Mouse (Mus musculus) midbrain, embryonic 14.5 days (tissue): ENCODE results near the gene Fam198a. TPM values are rescaled to one million over a fixed set of nuclear protein-coding genes. Genes with fewer than 3 reads are reported as not detected.

ENCODE experiments used
- ATAC-seq: fragments of 200-750 bp; cut with Nextera tagmentation; 2 replicates; pipeline ENCODE4 v1.8.0; 2017; ENCODE audit warnings: moderate number of reproducible peaks, moderate library complexity; ENCODE audit not compliant: low FRiP score, low TSS enrichment
- DNase-seq: peaks from one replicate; pipeline ENCODE4 v3.0.0-alpha.2; 2015
- H3K27ac ChIP-seq: fragments of 300-500 bp; sonication (generic); replicated peaks from 2 replicates; pipeline ENCODE4 v1.5.1; 2014; ENCODE audit warnings: mild to moderate bottlenecking, low read depth, low read length, moderate library complexity
- H3K27me3 ChIP-seq: fragments of 300-500 bp; sonication (generic); 2 replicates; pipeline ENCODE4 v1.6.1; 2014; ENCODE audit warnings: low read length, control low read depth, mixed read lengths; ENCODE audit not compliant: control insufficient read depth, insufficient read depth
- H3K36me3 ChIP-seq: fragments of 300-500 bp; sonication (generic); 2 replicates; pipeline ENCODE4 v1.6.1; 2014; ENCODE audit warnings: low read length, control low read depth; ENCODE audit not compliant: control insufficient read depth, insufficient read depth
- H3K4me1 ChIP-seq: fragments of 300-500 bp; sonication (generic); 2 replicates; pipeline ENCODE4 v1.6.1; 2014; ENCODE audit warnings: mild to moderate bottlenecking, antibody characterized with exemption, low read length, control low read depth; ENCODE audit not compliant: control insufficient read depth, insufficient read depth
- H3K4me2 ChIP-seq: fragments of 300-500 bp; sonication (generic); 2 replicates; pipeline ENCODE4 v1.6.1; 2014; ENCODE audit warnings: mild to moderate bottlenecking, low read length, moderate library complexity
- H3K4me3 ChIP-seq: fragments of 300-500 bp; sonication (generic); replicated peaks from 2 replicates; pipeline ENCODE4 v1.5.1; 2014; ENCODE audit warnings: low read depth, low read length
- H3K9ac ChIP-seq: fragments of 300-500 bp; sonication (generic); replicated peaks from 2 replicates; pipeline ENCODE4 v1.6.1; 2014; ENCODE audit warnings: mild to moderate bottlenecking, low read length, moderate library complexity
- H3K9me3 ChIP-seq: fragments of 300-500 bp; sonication (generic); 2 replicates; pipeline ENCODE4 v1.6.1; 2016; ENCODE audit warnings: low read length, control low read depth, mixed read lengths; ENCODE audit not compliant: control insufficient read depth
- WGBS: fragments of 180-500 bp; shearing (Covaris S2); extraction: QIAGEN DNeasy Blood & Tissue Kit; methylation state at CpG from one replicate; pipeline ENCODE4 v1.1.7; 2014; 5-methylcytosine and 5-hydroxymethylcytosine counted together
- polyA plus RNA-seq: library from polyadenylated mRNA; unstranded; fragments of >200 nt; fragmentation: Nextera tagmentation; extraction: Ambion mirVana; gene quantifications from 2 replicates; pipeline ENCODE4 v1.2.1, GENCODE M21; 2014

Fam198a gene
- polyA plus RNA-seq, 1 experiment from 2014 or later = 0.80 TPM

GRCm38 (mm10) chr9:121982214-121982613, 31.4 kb downstream of the Fam198a start:
- no peak overlapping the region for H3K4me3 ChIP-seq
- H3K9ac ChIP-seq = no peak overlapping the region
- H3K4me1 ChIP-seq = peaks cover 4% of the 10 kb centered on the region; the same call in 1 of the 2 replicates
- no peak for ATAC-seq
- no peaks in the 10 kb centered on the region for H3K27me3 ChIP-seq
- no peak overlapping the region for H3K4me2 ChIP-seq
- DNase-seq = no peak
- peaks cover 21% of the 10 kb centered on the region for H3K36me3 ChIP-seq
- H3K27ac ChIP-seq = no peak overlapping the region
- H3K9me3 ChIP-seq = no peaks in the 10 kb centered on the region
- WGBS = 95% methylated on average over 22 of the region's 22 CpGs

GRCm38 (mm10) chr9:121982665-121983064, 31.9 kb downstream of the Fam198a start:
- Histone ChIP-seq H3K4me2 (no peak overlapping the region), H3K27ac (no peak overlapping the region), H3K27me3 (no peaks in the 10 kb centered on the region), H3K4me1 (peaks cover 4% of the 10 kb centered on the region; the same call in 1 of the 2 replicates), H3K36me3 (peaks cover 21% of the 10 kb centered on the region), H3K9me3 (no peaks in the 10 kb centered on the region), H3K4me3 (no peak overlapping the region), H3K9ac (no peak overlapping the region)
- 89% methylated on average over 15 of the region's 15 CpGs for WGBS
- DNase-seq = no peak
- ATAC-seq = no peak

DNA sequence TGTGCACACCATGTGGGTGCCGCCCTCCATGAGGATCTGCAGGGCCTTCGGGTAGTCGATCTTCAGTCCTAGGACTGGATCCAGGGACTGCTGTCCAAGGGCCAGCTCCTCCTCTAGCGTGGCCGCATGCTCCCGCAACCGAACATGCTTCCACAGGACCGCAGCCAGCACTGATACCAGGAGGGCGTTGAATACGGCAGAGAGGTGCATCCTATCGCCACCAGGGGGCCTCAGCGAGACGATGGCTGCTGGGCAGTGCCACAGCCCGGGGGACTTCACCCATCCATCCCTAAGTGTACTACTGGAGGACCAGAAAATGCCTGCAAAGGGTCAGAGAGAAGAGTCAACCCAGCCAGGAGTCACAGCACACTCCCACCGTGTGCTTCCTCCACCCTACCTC, 32.7 kb downstream of the Fam198a start:
- H3K27me3 ChIP-seq = no peaks in the 10 kb centered on the region
- H3K9ac ChIP-seq = no peak overlapping the region
- no peak overlapping the region for H3K4me2 ChIP-seq
- ATAC-seq (no peak), DNase-seq (peak; percentile 77)
- H3K27ac ChIP-seq = no peak overlapping the region
- no peak overlapping the region for H3K4me3 ChIP-seq
- peaks cover 21% of the 10 kb centered on the region for H3K36me3 ChIP-seq
- H3K9me3 ChIP-seq = no peaks in the 10 kb centered on the region
- H3K4me1 ChIP-seq = peaks cover 4% of the 10 kb centered on the region; the same call in 1 of the 2 replicates
- 53% methylated on average over 15 of the region's 15 CpGs for WGBS

- DNase-seq = peak; percentile 85
- Histone ChIP-seq H3K9me3 (no peaks in the 10 kb centered on the region), H3K4me1 (peaks cover 4% of the 10 kb centered on the region; the same call in 1 of the 2 replicates), H3K9ac (no peak overlapping the region; the same call in 1 of the 2 replicates), H3K4me3 (no peak overlapping the region), H3K36me3 (peaks cover 21% of the 10 kb centered on the region), H3K27me3 (no peaks in the 10 kb centered on the region), H3K27ac (no peak overlapping the region), H3K4me2 (no peak overlapping the region)
- 74% methylated on average over 15 of the region's 15 CpGs for WGBS
- peak; percentile 53 for ATAC-seq
Observed at GRCm38 (mm10) chr9:121984465-121985461, 34.0 kb downstream of the Fam198a start.

- H3K36me3 ChIP-seq = no peaks in the 10 kb centered on the region; the same call in 1 of the 2 replicates
- H3K27ac ChIP-seq = no peak overlapping the region
- WGBS = 86% methylated on average over 3 of the region's 3 CpGs
- no peak overlapping the region for H3K4me3 ChIP-seq
- DNase-seq = no peak
- ATAC-seq = no peak
- H3K4me1 ChIP-seq = peaks cover 6% of the 10 kb centered on the region; the same call in 1 of the 2 replicates
- no peak overlapping the region for H3K9ac ChIP-seq
- H3K4me2 ChIP-seq = no peak overlapping the region
- no peaks in the 10 kb centered on the region for H3K27me3 ChIP-seq
- H3K9me3 ChIP-seq = no peaks in the 10 kb centered on the region
Observed at GRCm38 (mm10) chr9:121988910-121989309, 38.1 kb downstream of the Fam198a start.

DNA sequence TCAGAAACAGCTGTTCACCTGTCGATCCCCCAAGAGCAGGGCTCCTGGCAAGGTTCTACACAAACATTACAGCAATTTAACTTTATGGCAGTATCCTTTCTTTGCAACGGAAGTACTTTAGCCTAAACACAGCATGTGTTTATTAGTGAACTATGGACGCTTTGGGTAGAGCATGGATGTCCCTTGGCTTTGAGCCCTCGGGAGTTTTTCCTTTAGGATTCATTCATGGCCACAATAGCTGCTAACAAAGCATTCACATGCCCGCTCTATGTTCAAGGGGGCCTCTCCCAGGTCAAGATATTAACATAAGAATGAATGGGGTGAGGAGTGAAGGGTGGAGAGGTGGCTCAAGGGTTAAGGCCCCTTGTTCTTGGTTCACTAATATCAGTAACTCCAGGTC, 38.7 kb downstream of the Fam198a start:
- no peaks in the 10 kb centered on the region; the same call in 1 of the 2 replicates for H3K36me3 ChIP-seq
- H3K27ac ChIP-seq = no peak overlapping the region
- no peak overlapping the region for H3K9ac ChIP-seq
- DNase-seq (no peak), ATAC-seq (no peak)
- 21% methylated on average over 5 of the region's 5 CpGs for WGBS
- no peaks in the 10 kb centered on the region for H3K27me3 ChIP-seq
- H3K4me1 ChIP-seq = peaks cover 10% of the 10 kb centered on the region
- no peaks in the 10 kb centered on the region for H3K9me3 ChIP-seq
- H3K4me2 ChIP-seq = no peak overlapping the region
- H3K4me3 ChIP-seq = no peak overlapping the region

DNA sequence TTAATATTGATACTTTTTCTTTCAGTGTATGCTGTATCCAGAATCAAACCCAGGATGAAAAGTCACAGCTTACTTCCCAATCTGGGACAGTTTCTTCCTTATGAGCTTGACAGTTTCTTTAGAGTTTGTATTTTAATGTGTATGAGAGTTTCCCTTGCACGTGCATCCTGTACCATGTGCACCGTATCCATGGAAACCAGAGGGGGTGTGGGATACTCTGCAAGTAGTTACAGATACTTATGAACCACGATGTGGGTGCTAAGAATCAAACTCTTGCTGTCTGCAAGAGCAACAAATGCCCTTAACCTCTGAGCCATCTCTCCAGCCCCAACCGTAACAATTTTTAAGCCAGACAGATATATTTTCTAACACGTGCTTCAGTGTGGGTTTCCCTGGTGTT, 40.3 kb downstream of the Fam198a start:
- Histone ChIP-seq H3K27ac (no peak overlapping the region), H3K4me2 (no peak overlapping the region), H3K4me1 (peaks cover 13% of the 10 kb centered on the region; the same call in 1 of the 2 replicates), H3K4me3 (no peak overlapping the region), H3K9ac (no peak overlapping the region), H3K9me3 (no peaks in the 10 kb centered on the region), H3K36me3 (no peaks in the 10 kb centered on the region; the same call in 1 of the 2 replicates), H3K27me3 (no peaks in the 10 kb centered on the region)
- WGBS = 64% methylated on average over 5 of the region's 5 CpGs
- DNase-seq (peak; percentile 27), ATAC-seq (no peak)

- 82% methylated on average over 3 of the region's 3 CpGs for WGBS
- Histone ChIP-seq H3K36me3 (no peaks in the 10 kb centered on the region; the same call in 1 of the 2 replicates), H3K27me3 (no peaks in the 10 kb centered on the region), H3K9me3 (no peaks in the 10 kb centered on the region), H3K4me1 (peaks cover 13% of the 10 kb centered on the region; the same call in 1 of the 2 replicates), H3K27ac (no peak overlapping the region), H3K9ac (no peak overlapping the region), H3K4me3 (no peak overlapping the region), H3K4me2 (no peak overlapping the region)
- ATAC-seq (no peak), DNase-seq (no peak)
Observed at GRCm38 (mm10) chr9:121993047-121993446, 42.3 kb downstream of the Fam198a start.
